Comparison of ENCODE assay signal across 25 mouse cellular contexts in the genomic region with DNA sequence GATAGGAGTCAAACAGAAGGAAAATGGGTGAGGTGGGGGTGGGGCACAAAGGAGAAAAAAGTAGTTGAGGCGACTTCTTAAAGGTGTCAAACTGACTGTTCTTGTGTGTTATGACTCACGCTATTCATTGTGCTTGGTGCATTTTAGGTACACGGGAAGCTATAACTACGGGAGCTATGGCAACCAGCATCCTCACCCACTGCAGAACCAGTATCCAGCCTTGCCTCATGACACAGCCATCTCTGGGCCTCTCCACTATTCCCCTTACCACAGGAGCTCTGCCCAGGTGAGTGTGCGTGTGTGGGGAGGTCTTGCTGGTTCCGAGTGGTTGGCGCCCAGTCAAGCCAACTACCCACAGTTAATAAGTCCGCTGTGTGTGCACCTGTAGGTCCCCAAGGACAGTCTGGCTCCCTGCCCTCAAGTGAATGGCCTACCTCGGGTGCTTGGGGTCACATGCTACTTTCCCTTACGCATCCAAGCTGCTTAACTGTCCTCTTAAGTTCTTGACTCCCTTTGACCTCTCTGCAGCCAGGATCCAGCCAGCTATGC. TPM values are rescaled to one million over a fixed set of nuclear protein-coding genes. Genes with fewer than 3 reads are reported as not detected.
A peak's percentile ranks its signal among the peaks of the same experiment; 100 is the strongest.
DNase-seq lines count a peak whose midpoint lies in the region; ATAC-seq lines count a peak whose summit lies in the region.
"Had no signal": no experiment of that assay in that cellular context is flagged by ENCODE, and none has a peak within 500 bp of the region (broad histone marks: within the 10 kb centered on the region; RNA-seq: fewer than 3 reads in every experiment).

No protein-coding gene starts in this region.

- H3K9ac ChIP-seq in midbrain, embryonic 15.5 days, result no peak overlapping the region
- H3K9ac ChIP-seq: limb, embryonic 12.5 days; liver, postnatal 0 days; neural tube, embryonic 15.5 days had no signal

- 85% methylated on average over 10 of the region's 10 CpGs for WGBS in heart, embryonic 10.5 days
- WGBS in midbrain, embryonic 15.5 days, result 90% methylated on average over 10 of the region's 10 CpGs

- no peaks in the 10 kb centered on the region for H3K36me3 ChIP-seq in heart, embryonic 10.5 days
- H3K36me3 ChIP-seq in midbrain, embryonic 15.5 days (replicated peaks), result no peaks in the 10 kb centered on the region
- H3K36me3 ChIP-seq: limb, embryonic 12.5 days; neural tube, embryonic 15.5 days had no signal

- 0 out of 2 replicates have a peak, but pooled peaks cover 3% of the 10 kb centered on the region for H3K27me3 ChIP-seq in heart, embryonic 10.5 days (ENCODE audit: insufficient read depth, poor library complexity, severe bottlenecking)
- no peaks in the 10 kb centered on the region for H3K27me3 ChIP-seq in midbrain, embryonic 15.5 days (replicated peaks)
- H3K27me3 ChIP-seq: limb, embryonic 12.5 days; neural tube, embryonic 15.5 days had no signal

- no peak for ATAC-seq in midbrain, embryonic 15.5 days (replicated peaks)
- ATAC-seq: activated CD4-positive, CD25-positive, alpha-beta regulatory T cell, adult 4 months; hindbrain, postnatal 0 days; liver, postnatal 0 days had no signal

- H3K9me3 ChIP-seq in heart, embryonic 10.5 days, result no peaks in the 10 kb centered on the region
- H3K9me3 ChIP-seq in midbrain, embryonic 15.5 days, result no peaks in the 10 kb centered on the region
- H3K9me3 ChIP-seq: hindbrain, embryonic 10.5 days; limb, embryonic 12.5 days; neural tube, embryonic 15.5 days had no signal

- H3K4me2 ChIP-seq in midbrain, embryonic 15.5 days, result no peak overlapping the region
- H3K4me2 ChIP-seq: heart, embryonic 11.5 days; limb, embryonic 12.5 days; liver, embryonic 11.5 days; midbrain, embryonic 11.5 days; neural tube, embryonic 15.5 days had no signal

- H3K4me3 ChIP-seq in heart, embryonic 10.5 days, result no peak overlapping the region
- H3K4me3 ChIP-seq in midbrain, embryonic 15.5 days, result no peak overlapping the region
- H3K4me3 ChIP-seq: hindbrain, embryonic 10.5 days; limb, embryonic 12.5 days; neural tube, embryonic 15.5 days had no signal

- H3K27ac ChIP-seq in heart, embryonic 10.5 days, result no peak overlapping the region
- no peak overlapping the region for H3K27ac ChIP-seq in midbrain, embryonic 15.5 days
- H3K27ac ChIP-seq: hindbrain, embryonic 10.5 days; hindbrain, postnatal 0 days; limb, embryonic 12.5 days; neural tube, embryonic 15.5 days had no signal

- DNase-seq in heart, embryonic 10.5 days (ENCODE audit: low spot score), result peak; percentile 39
- DNase-seq in heart, postnatal 4 days, result no peak
- peak; percentile 39 to 76 for DNase-seq in left cerebral cortex, postnatal 14 days (ENCODE audit: low spot score in 2 of 2)
- DNase-seq in left cerebral cortex, postnatal 4 days, result no peak
- DNase-seq in induced T-regulatory cell, adult 2 months (ENCODE audit: low read depth), result peak; percentile 46
- DNase-seq in telencephalon, adult 2 months (ENCODE audit: low read depth, low spot score), result peak; percentile 67
- DNase-seq: adrenal gland, postnatal 10 days; cerebellum, adult 2 months; cerebellum, postnatal 25 days; embryo, embryonic 11 days; gastrocnemius, postnatal 10 days; kidney, adult 2 months; liver, postnatal 0 days; lung, postnatal 10 days; thymus, adult 18-20 months; thymus, postnatal 4 days had no signal

- intact Hi-C loops in left cerebral cortex, postnatal 14 days (cut with DNase I), result no loop called here
- intact Hi-C loops in left cerebral cortex, postnatal 4 days (cut with DNase I), result no loop called here

- peaks cover 29% of the 10 kb centered on the region for H3K4me1 ChIP-seq in heart, embryonic 10.5 days
- no peaks in the 10 kb centered on the region for H3K4me1 ChIP-seq in midbrain, embryonic 15.5 days

RNA-seq across cellular contexts. Expression of a gene that starts 21.5 kb away (rescaled TPM):
- 21.0 and 23.5 TPM in 2 replicates for polyA plus RNA-seq in heart, embryonic 10.5 days (2016; fragmentation: Nextera tagmentation; extraction: Ambion mirVana)
- total RNA-seq in heart, postnatal 4 days (2021), result 10 to 100 TPM; 19.9 to 21.2 TPM
- 10 to 100 TPM; 42.7 to 43.8 TPM for total RNA-seq in left cerebral cortex, postnatal 14 days (2021)
- total RNA-seq in left cerebral cortex, postnatal 4 days (2021), result 10 to 100 TPM; 47.9 to 49.0 TPM
- polyA plus RNA-seq in midbrain, embryonic 15.5 days (2015; fragmentation: Nextera tagmentation; extraction: Ambion mirVana), result 48.3 and 51.8 TPM in 2 replicates

Comparison
In these comparisons a context has a peak if more than half of its experiments do, and no peak if none do; other contexts are left out.
1. DNase-seq: peak in heart, embryonic 10.5 days (single experiment), left cerebral cortex, postnatal 14 days (2 of 2), induced T-regulatory cell, adult 2 months (single experiment) and telencephalon, adult 2 months (single experiment); none in heart, postnatal 4 days (single experiment) and left cerebral cortex, postnatal 4 days (single experiment).